Mouse (Mus musculus) embryonic facial prominence, embryonic 15.5 days (tissue): ENCODE results near the gene Ces1h. TPM values are rescaled to one million over a fixed set of nuclear protein-coding genes. Genes with fewer than 3 reads are reported as not detected.

ENCODE experiments used
- ATAC-seq: fragments of 200-750 bp; cut with Nextera tagmentation; 2 replicates; pipeline ENCODE4 v1.8.0; 2017; ENCODE audit warnings: low read depth, moderate TSS enrichment; ENCODE audit not compliant: insufficient number of reproducible peaks, low FRiP score, low TSS enrichment
- H3K27ac ChIP-seq: fragments of 300-500 bp; sonication (generic); replicated peaks from 2 replicates; pipeline ENCODE4 v1.5.1; 2015; ENCODE audit warnings: mild to moderate bottlenecking, inconsistent platforms
- H3K27me3 ChIP-seq: fragments of 300-500 bp; sonication (generic); 2 replicates; pipeline ENCODE4 v1.6.1; 2015; ENCODE audit warnings: inconsistent platforms
- H3K36me3 ChIP-seq: fragments of 300-500 bp; sonication (generic); 2 replicates; pipeline ENCODE4 v1.6.1; 2015; ENCODE audit warnings: mild to moderate bottlenecking, inconsistent platforms
- H3K4me1 ChIP-seq: fragments of 300-500 bp; sonication (generic); 2 replicates; pipeline ENCODE4 v1.6.1; 2015; ENCODE audit warnings: inconsistent platforms
- H3K4me2 ChIP-seq: fragments of 300-500 bp; sonication (generic); replicated peaks from 2 replicates; pipeline ENCODE4 v1.6.1; 2015; ENCODE audit warnings: mild to moderate bottlenecking, inconsistent platforms
- H3K4me3 ChIP-seq: fragments of 300-500 bp; sonication (generic); replicated peaks from 2 replicates; pipeline ENCODE4 v1.5.1; 2015; ENCODE audit warnings: mild to moderate bottlenecking, inconsistent platforms
- H3K9ac ChIP-seq: fragments of 300-500 bp; sonication (generic); 2 replicates; pipeline ENCODE4 v1.6.1; 2015; ENCODE audit warnings: inconsistent platforms
- H3K9me3 ChIP-seq: fragments of 300-500 bp; sonication (generic); replicated peaks from 2 replicates; pipeline ENCODE4 v1.6.1; 2016; ENCODE audit warnings: inconsistent platforms
- WGBS: fragments of 180-500 bp; shearing (Covaris S2); methylation state at CpG from one replicate; pipeline ENCODE4 v1.1.7; 2015; 5-methylcytosine and 5-hydroxymethylcytosine counted together
- polyA plus RNA-seq: library from polyadenylated mRNA; unstranded; fragments of >200 nt; fragmentation: Nextera tagmentation; extraction: Ambion mirVana; gene quantifications from 2 replicates; pipeline ENCODE4 v1.2.1, GENCODE M21; 2015

The Ces1h gene
- polyA plus RNA-seq, 1 experiment from 2014 or later = 0.23 TPM

GRCm38 (mm10) chr8:93331151-93331550 is 48.4 kb downstream of the Ces1h start:
- Histone ChIP-seq H3K4me1 (no peaks in the 10 kb centered on the region), H3K27ac (no peak overlapping the region), H3K9me3 (no peaks in the 10 kb centered on the region), H3K4me2 (no peak overlapping the region), H3K36me3 (no peaks in the 10 kb centered on the region), H3K4me3 (no peak overlapping the region), H3K27me3 (no peaks in the 10 kb centered on the region), H3K9ac (no peak overlapping the region)
- no peak for ATAC-seq
- WGBS = 85% methylated on average over 2 of the region's 2 CpGs

- ATAC-seq = no peak
Measured at GRCm38 (mm10) chr8:93325123-93325522, 54.4 kb downstream of the Ces1h start.

GRCm38 (mm10) chr8:93317031-93317430 is 62.5 kb downstream of the Ces1h start:
- no peak for ATAC-seq
- H3K9ac ChIP-seq = no peak overlapping the region
- H3K4me2 ChIP-seq = no peak overlapping the region
- H3K9me3 ChIP-seq = no peaks in the 10 kb centered on the region
- no peaks in the 10 kb centered on the region for H3K36me3 ChIP-seq
- no peaks in the 10 kb centered on the region for H3K4me1 ChIP-seq
- no peaks in the 10 kb centered on the region for H3K27me3 ChIP-seq
- WGBS = 81% methylated on average over 2 of the region's 2 CpGs
- H3K4me3 ChIP-seq = no peak overlapping the region
- H3K27ac ChIP-seq = no peak overlapping the region

More at GRCm38 (mm10) chr8:93325123-93325522, 54.4 kb downstream of the Ces1h start:
- H3K4me1 ChIP-seq = no peaks in the 10 kb centered on the region
- no peaks in the 10 kb centered on the region for H3K27me3 ChIP-seq
- no peak overlapping the region for H3K27ac ChIP-seq
- 59% methylated on average over 2 of the region's 2 CpGs for WGBS
- no peaks in the 10 kb centered on the region for H3K36me3 ChIP-seq
- no peaks in the 10 kb centered on the region for H3K9me3 ChIP-seq
- H3K4me2 ChIP-seq = no peak overlapping the region
- H3K9ac ChIP-seq = no peak overlapping the region
- H3K4me3 ChIP-seq = no peak overlapping the region

GRCm38 (mm10) chr8:93315557-93315956 is 64.0 kb downstream of the Ces1h start:
- no peak for ATAC-seq

More at GRCm38 (mm10) chr8:93315557-93315956, 64.0 kb downstream of the Ces1h start:
- Histone ChIP-seq H3K4me2 (no peak overlapping the region), H3K4me3 (no peak overlapping the region), H3K4me1 (no peaks in the 10 kb centered on the region), H3K27ac (no peak overlapping the region), H3K27me3 (no peaks in the 10 kb centered on the region), H3K9me3 (no peaks in the 10 kb centered on the region), H3K9ac (no peak overlapping the region), H3K36me3 (no peaks in the 10 kb centered on the region)
- 89% methylated on average over 2 of the region's 2 CpGs for WGBS

Other genes starting within 250 kb of the Ces1h start
- not detected in 2 replicates for gene Ces1c, start 248.4 kb downstream of the Ces1h start, polyA plus RNA-seq
- 6.2 and 11.1 TPM in 2 replicates for gene Ces1d, start 181.9 kb downstream of the Ces1h start, polyA plus RNA-seq
- 0.08 and 0.16 TPM in 2 replicates for gene Ces1e, start 150.1 kb downstream of the Ces1h start, polyA plus RNA-seq
- not detected in 2 replicates for gene Ces1f, start 100.0 kb downstream of the Ces1h start, polyA plus RNA-seq
- not detected in 2 replicates for gene Ces1g, start 42.4 kb downstream of the Ces1h start, polyA plus RNA-seq
- gene Ces5a, start 156.1 kb upstream of the Ces1h start, polyA plus RNA-seq = 0.17 and 0.25 TPM in 2 replicates